Mouse (Mus musculus): ENCODE measurements around the gene Acta1.

Acta1 gene

GRCm38 (mm10) chr8:123844341-123844740, 50.2 kb downstream of the Acta1 start:
- DNase-seq (ENCODE audit: low spot score): no peak

GRCm38 (mm10) chr8:123842086-123842485, 52.5 kb downstream of the Acta1 start:
- DNase-seq (ENCODE audit: low spot score): no peak

Measured in embryo, embryonic 10 days (tissue).